Mouse (Mus musculus): ENCODE results near the gene Bola1.

DNA sequence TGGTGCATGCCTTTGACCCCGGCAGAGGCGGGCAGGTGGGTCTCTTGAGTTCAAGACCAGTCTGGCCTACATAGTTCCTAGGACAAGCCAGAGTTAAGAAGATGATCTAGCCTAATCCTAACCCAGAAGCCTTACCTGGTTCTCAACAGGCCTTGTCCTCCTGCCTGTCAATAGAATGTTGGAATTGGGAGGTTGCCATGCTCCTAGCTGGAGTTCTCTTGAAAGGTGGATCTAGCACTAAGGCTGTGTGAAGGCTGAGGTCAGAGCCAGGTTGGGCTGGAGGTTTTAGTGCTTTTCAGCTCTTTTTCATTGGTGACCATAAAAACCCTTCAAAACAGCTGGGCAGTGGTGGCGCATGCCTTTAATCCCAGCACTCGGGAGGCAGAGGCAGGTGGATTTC is 41.1 kb downstream of the Bola1 start:
- TF ChIP-seq CTCF (IDR thresholded peaks at IDR 0.05; ENCODE audit: control insufficient read depth, insufficient read depth, low read length) (no peak), POLR2A (IDR thresholded peaks at IDR 0.05; ENCODE audit: borderline replicate concordance, control insufficient read depth, low read depth, low read length) (no peak)

All from bone marrow, adult 2 months (tissue).